Mouse (Mus musculus): ENCODE data around the gene Cplane1. TPM values are rescaled to one million over a fixed set of nuclear protein-coding genes. Genes with fewer than 3 reads are reported as not detected.
"Not testable (repeated sequence)": the region's sequence is repeated elsewhere in the genome, so short reads cannot be mapped to it uniquely, and the experiment has no call there.

Cplane1 gene
- polyA plus RNA-seq, 1 experiment: 2.1 TPM

DNA sequence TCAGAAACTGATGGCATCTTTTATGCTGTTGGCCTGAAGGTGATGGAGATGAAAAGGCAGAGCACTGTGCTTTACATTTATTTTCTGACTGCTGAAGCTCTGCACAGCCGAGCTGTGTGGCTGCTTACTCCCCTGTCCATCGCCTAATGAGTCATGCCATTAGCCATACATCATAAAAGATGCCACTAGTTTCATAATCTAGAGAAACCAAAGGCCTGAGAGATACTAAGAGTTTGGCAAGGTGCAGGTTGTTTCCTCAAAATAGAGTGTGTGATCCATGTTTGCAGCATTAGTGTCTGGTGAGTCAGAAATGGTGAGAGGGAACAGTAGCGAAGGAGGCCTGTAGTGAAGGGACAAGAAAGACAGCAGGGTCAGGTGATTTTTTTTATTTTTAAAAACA is 20.7 kb downstream of the Cplane1 start:
- no peaks in the 10 kb centered on the region for H3K4me1 ChIP-seq (ENCODE audit: control insufficient read depth, insufficient read depth, insufficient read length)
- H3K27me3 ChIP-seq (ENCODE audit: control insufficient read depth, insufficient read depth, low read length): no peaks in the 10 kb centered on the region
- TF ChIP-seq POLR2A (IDR thresholded peaks at IDR 0.05; ENCODE audit: low read depth, low read length): no peak
- TF ChIP-seq CTCF (IDR thresholded peaks at IDR 0.05; ENCODE audit: extremely low read depth, insufficient read depth, insufficient read length, insufficient replicate concordance): no peak
- no peak overlapping the region for H3K4me3 ChIP-seq (ENCODE audit: extremely low read depth, insufficient read depth, insufficient read length)
- peaks cover 7% of the 10 kb centered on the region; the same call in 1 of the 2 replicates for H3K36me3 ChIP-seq (ENCODE audit: control insufficient read depth, insufficient read depth, low read length)
- WGBS: 85% methylated on average over 3 of the region's 3 CpGs
- no peak for DNase-seq (ENCODE audit: low read depth in 1 of 2, low spot score in 2 of 2)
- no peak overlapping the region for H3K27ac ChIP-seq (ENCODE audit: insufficient read depth, low read length)

DNA sequence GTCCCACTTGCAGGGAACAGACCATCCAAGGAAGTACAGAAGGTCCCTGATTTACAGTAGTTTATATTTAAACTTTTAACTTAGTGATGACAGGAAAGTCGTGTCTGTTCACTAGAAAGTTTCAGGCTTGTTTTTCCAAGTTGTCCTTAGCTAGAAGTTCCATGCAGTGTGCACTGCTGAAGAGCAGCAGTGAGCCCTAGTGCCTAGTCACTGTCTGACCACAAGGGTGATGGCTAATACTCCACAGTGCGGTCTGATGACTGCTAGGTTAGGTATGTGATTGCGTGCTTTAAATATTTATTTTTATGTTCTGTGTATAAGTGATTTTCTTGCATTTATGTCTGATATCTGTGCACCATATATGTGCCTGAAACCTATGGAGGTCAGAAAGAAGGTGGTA is 21.5 kb downstream of the Cplane1 start:
- no peaks in the 10 kb centered on the region for H3K27me3 ChIP-seq (ENCODE audit: control insufficient read depth, insufficient read depth, low read length)
- TF ChIP-seq POLR2A (IDR thresholded peaks at IDR 0.05; ENCODE audit: low read depth, low read length) (no peak), CTCF (IDR thresholded peaks at IDR 0.05; ENCODE audit: extremely low read depth, insufficient read depth, insufficient read length, insufficient replicate concordance) (no peak)
- H3K36me3 ChIP-seq (ENCODE audit: control insufficient read depth, insufficient read depth, low read length): peaks cover 7% of the 10 kb centered on the region; the same call in 1 of the 2 replicates
- H3K27ac ChIP-seq (ENCODE audit: insufficient read depth, low read length): no peak overlapping the region
- H3K4me1 ChIP-seq (ENCODE audit: control insufficient read depth, insufficient read depth, insufficient read length): no peaks in the 10 kb centered on the region
- WGBS: 90% methylated on average over 3 of the region's 3 CpGs
- no peak for DNase-seq (ENCODE audit: low read depth in 1 of 2, low spot score in 2 of 2)
- H3K4me3 ChIP-seq (ENCODE audit: extremely low read depth, insufficient read depth, insufficient read length): no peak overlapping the region

GRCm38 (mm10) chr15:8200317-8200716 is 31.4 kb downstream of the Cplane1 start:
- no peak for DNase-seq (ENCODE audit: low read depth in 1 of 2, low spot score in 2 of 2)
- no peaks in the 10 kb centered on the region for H3K27me3 ChIP-seq (ENCODE audit: control insufficient read depth, insufficient read depth, low read length)
- TF ChIP-seq POLR2A (IDR thresholded peaks at IDR 0.05; ENCODE audit: low read depth, low read length) (no peak), CTCF (IDR thresholded peaks at IDR 0.05; ENCODE audit: extremely low read depth, insufficient read depth, insufficient read length, insufficient replicate concordance) (no peak)

DNA sequence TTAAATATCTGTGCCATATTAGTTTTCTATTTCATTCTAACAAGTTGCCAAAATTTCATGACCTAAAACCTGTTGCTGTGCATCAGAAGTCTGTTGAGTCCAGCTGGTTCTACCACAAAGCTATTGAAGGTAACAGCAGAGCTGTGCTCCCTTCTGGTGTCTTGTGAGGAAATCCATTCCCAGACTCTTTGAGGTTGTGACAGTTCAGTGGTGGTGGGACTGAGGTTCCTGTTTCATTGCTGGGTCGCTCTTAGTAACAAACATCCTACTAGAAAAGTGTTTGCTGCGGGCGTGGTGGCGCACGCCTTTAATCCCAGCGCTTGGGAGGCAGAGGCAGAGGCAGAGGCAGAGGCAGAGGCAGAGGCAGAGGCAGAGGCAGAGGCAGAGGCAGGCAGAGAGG is 39.5 kb downstream of the Cplane1 start:
- Histone ChIP-seq H3K27ac (ENCODE audit: insufficient read depth, low read length) (no peak overlapping the region), H3K4me1 (ENCODE audit: control insufficient read depth, insufficient read depth, insufficient read length) (no peaks in the 10 kb centered on the region), H3K4me3 (ENCODE audit: extremely low read depth, insufficient read depth, insufficient read length) (no peak overlapping the region), H3K27me3 (ENCODE audit: control insufficient read depth, insufficient read depth, low read length) (no peaks in the 10 kb centered on the region), H3K36me3 (ENCODE audit: control insufficient read depth, insufficient read depth, low read length) (peaks cover 6% of the 10 kb centered on the region)
- no peak for TF ChIP-seq POLR2A (IDR thresholded peaks at IDR 0.05; ENCODE audit: low read depth, low read length)
- no peak for TF ChIP-seq CTCF (IDR thresholded peaks at IDR 0.05; ENCODE audit: extremely low read depth, insufficient read depth, insufficient read length, insufficient replicate concordance)
- 83% methylated on average over 6 of the region's 6 CpGs for WGBS
- no peak for DNase-seq (ENCODE audit: low read depth in 1 of 2, low spot score in 2 of 2)

More at GRCm38 (mm10) chr15:8200317-8200716, 31.4 kb downstream of the Cplane1 start:
- Histone ChIP-seq H3K4me1 (ENCODE audit: control insufficient read depth, insufficient read depth, insufficient read length) (no peaks in the 10 kb centered on the region), H3K27ac (ENCODE audit: insufficient read depth, low read length) (no peak overlapping the region), H3K4me3 (ENCODE audit: extremely low read depth, insufficient read depth, insufficient read length) (no peak overlapping the region), H3K36me3 (ENCODE audit: control insufficient read depth, insufficient read depth, low read length) (peaks cover 10% of the 10 kb centered on the region)

DNA sequence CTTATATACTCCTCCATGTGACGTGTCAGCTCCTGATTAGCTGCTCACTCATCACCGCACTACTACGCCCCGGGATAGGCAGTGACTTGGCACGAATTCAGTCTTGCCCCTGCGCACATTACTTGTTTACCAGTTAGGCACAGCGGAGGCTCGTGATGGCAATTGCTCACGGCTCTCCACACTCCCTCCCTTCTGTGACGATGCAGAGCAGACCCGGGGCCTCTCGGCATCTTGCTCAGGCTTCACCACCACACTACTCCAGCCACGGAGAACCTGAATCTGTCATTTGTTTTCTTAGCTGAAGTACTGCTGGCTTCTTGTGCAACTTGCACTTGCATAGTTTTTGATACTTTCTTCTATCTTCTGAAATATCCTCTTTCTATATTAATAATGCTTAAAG is 45.9 kb downstream of the Cplane1 start:
- no peak for TF ChIP-seq POLR2A (IDR thresholded peaks at IDR 0.05; ENCODE audit: low read depth, low read length)
- TF ChIP-seq CTCF (IDR thresholded peaks at IDR 0.05; ENCODE audit: extremely low read depth, insufficient read depth, insufficient read length, insufficient replicate concordance): no peak
- DNase-seq (ENCODE audit: low read depth in 1 of 2, low spot score in 2 of 2): no peak

GRCm38 (mm10) chr15:8234167-8234566 is 65.3 kb downstream of the Cplane1 start:
- 71% methylated on average over 1 of the region's 1 CpGs for WGBS
- DNase-seq (ENCODE audit: low read depth in 1 of 2, low spot score in 2 of 2); H3K4me3 ChIP-seq (ENCODE audit: extremely low read depth, insufficient read depth, insufficient read length); H3K4me1 ChIP-seq (ENCODE audit: control insufficient read depth, insufficient read depth, insufficient read length); H3K27me3 ChIP-seq (ENCODE audit: control insufficient read depth, insufficient read depth, low read length); H3K27ac ChIP-seq (ENCODE audit: insufficient read depth, low read length): not testable (repeated sequence)
- peaks cover 14% of the 10 kb centered on the region for H3K36me3 ChIP-seq (ENCODE audit: control insufficient read depth, insufficient read depth, low read length)

More for the DNA sequence above, 45.9 kb downstream of the Cplane1 start:
- Histone ChIP-seq H3K27me3 (ENCODE audit: control insufficient read depth, insufficient read depth, low read length) (no peaks in the 10 kb centered on the region), H3K36me3 (ENCODE audit: control insufficient read depth, insufficient read depth, low read length) (peaks cover 9% of the 10 kb centered on the region), H3K4me1 (ENCODE audit: control insufficient read depth, insufficient read depth, insufficient read length) (no peaks in the 10 kb centered on the region), H3K4me3 (ENCODE audit: extremely low read depth, insufficient read depth, insufficient read length) (no peak overlapping the region), H3K27ac (ENCODE audit: insufficient read depth, low read length) (no peak overlapping the region)
- WGBS: 90% methylated on average over 13 of the region's 13 CpGs

DNA sequence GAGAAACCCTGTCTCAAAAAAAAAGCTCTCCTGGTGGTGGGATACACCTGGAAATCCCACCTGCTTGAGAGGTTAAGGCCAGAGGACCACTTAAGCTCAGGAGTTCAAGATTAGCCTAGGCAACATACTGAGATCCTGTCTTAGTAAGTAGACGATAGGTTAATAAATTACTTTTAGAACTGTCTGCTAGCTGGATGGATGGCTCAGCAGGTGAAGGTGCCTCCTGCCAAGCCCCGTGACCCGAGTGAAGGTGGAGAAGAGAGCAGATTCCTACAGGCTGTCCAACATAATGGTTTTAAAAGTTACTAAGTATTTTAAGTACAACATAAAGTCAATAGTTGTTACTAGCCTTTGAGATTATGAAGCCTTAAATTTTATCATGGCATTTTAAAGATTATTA is 97.0 kb downstream of the Cplane1 start:
- peaks cover 15% of the 10 kb centered on the region for H3K36me3 ChIP-seq (ENCODE audit: control insufficient read depth, insufficient read depth, low read length)
- DNase-seq (ENCODE audit: low read depth in 1 of 2, low spot score in 2 of 2): no peak
- no peak overlapping the region for H3K4me3 ChIP-seq (ENCODE audit: extremely low read depth, insufficient read depth, insufficient read length)
- WGBS: 91% methylated on average over 3 of the region's 3 CpGs
- TF ChIP-seq POLR2A (IDR thresholded peaks at IDR 0.05; ENCODE audit: low read depth, low read length) (no peak), CTCF (IDR thresholded peaks at IDR 0.05; ENCODE audit: extremely low read depth, insufficient read depth, insufficient read length, insufficient replicate concordance) (no peak)
- H3K27me3 ChIP-seq (ENCODE audit: control insufficient read depth, insufficient read depth, low read length): no peaks in the 10 kb centered on the region
- H3K4me1 ChIP-seq (ENCODE audit: control insufficient read depth, insufficient read depth, insufficient read length): no peaks in the 10 kb centered on the region
- no peak overlapping the region for H3K27ac ChIP-seq (ENCODE audit: insufficient read depth, low read length)
